ENCODE assay signal across 8 mouse cellular contexts in genomic region chr7:29134230-29134629, GRCm38 (mm10). TPM values are rescaled to one million over a fixed set of nuclear protein-coding genes. Genes with fewer than 3 reads are reported as not detected.
DNase-seq lines count a peak whose midpoint lies in the region; ATAC-seq and TF ChIP-seq lines count a peak whose summit lies in the region.
"Had no signal": no experiment of that assay in that cellular context is flagged by ENCODE, and none has a peak within 500 bp of the region (broad histone marks: within the 10 kb centered on the region; RNA-seq: fewer than 3 reads in every experiment).

No protein-coding gene starts in this region.

- H3K4me1 ChIP-seq in lung, embryonic 16.5 days (replicated peaks; ENCODE audit: control insufficient read depth, insufficient read depth, low read length) = peaks cover 6% of the 10 kb centered on the region; the same call in 1 of the 2 replicates
- peaks cover 21% of the 10 kb centered on the region for H3K4me1 ChIP-seq in forebrain, embryonic 10.5 days
- no peaks in the 10 kb centered on the region for H3K4me1 ChIP-seq in intestine, postnatal 0 days (replicated peaks; ENCODE audit: control insufficient read depth, insufficient read depth, low read length)
- peaks cover 8% of the 10 kb centered on the region; the same call in 1 of the 2 replicates for H3K4me1 ChIP-seq in neural tube, embryonic 13.5 days (replicated peaks)

- WGBS in lung, embryonic 16.5 days = 11% methylated on average over 4 of the region's 4 CpGs
- WGBS in forebrain, embryonic 10.5 days = 2% methylated on average over 4 of the region's 4 CpGs
- 5% methylated on average over 4 of the region's 4 CpGs for WGBS in intestine, postnatal 0 days
- WGBS in neural tube, embryonic 13.5 days = 1% methylated on average over 4 of the region's 4 CpGs

- H3K4me2 ChIP-seq in lung, embryonic 16.5 days (ENCODE audit: low read depth, low read length) = peak overlapping the region; percentile 45
- peak overlapping the region; percentile 44 for H3K4me2 ChIP-seq in intestine, postnatal 0 days (replicated peaks; ENCODE audit: low read depth)
- peak overlapping the region; percentile 46 for H3K4me2 ChIP-seq in neural tube, embryonic 13.5 days

- TF ChIP-seq CTCF in intestine, postnatal 0 days (IDR thresholded peaks at IDR 0.05; ENCODE audit: low read depth) = no peak

- peak overlapping the region; percentile 28 for H3K4me3 ChIP-seq in lung, embryonic 16.5 days (ENCODE audit: low read length)
- peak overlapping the region; percentile 53 for H3K4me3 ChIP-seq in forebrain, embryonic 10.5 days
- no peak overlapping the region for H3K4me3 ChIP-seq in intestine, postnatal 0 days (ENCODE audit: low read depth, low read length)
- peak overlapping the region; percentile 23 for H3K4me3 ChIP-seq in neural tube, embryonic 13.5 days

- H3K9ac ChIP-seq in lung, embryonic 16.5 days (ENCODE audit: low read length) = no peak overlapping the region
- no peak overlapping the region for H3K9ac ChIP-seq in intestine, postnatal 0 days (ENCODE audit: low read depth, low read length)
- peak overlapping the region; percentile 53 for H3K9ac ChIP-seq in neural tube, embryonic 13.5 days

- no peaks in the 10 kb centered on the region for H3K9me3 ChIP-seq in lung, embryonic 16.5 days (ENCODE audit: control insufficient read depth, low read length)
- no peaks in the 10 kb centered on the region for H3K9me3 ChIP-seq in forebrain, embryonic 10.5 days
- no peaks in the 10 kb centered on the region for H3K9me3 ChIP-seq in intestine, postnatal 0 days (ENCODE audit: control insufficient read depth)
- H3K9me3 ChIP-seq in neural tube, embryonic 13.5 days = no peaks in the 10 kb centered on the region

- ATAC-seq in lung, embryonic 16.5 days (ENCODE audit: low read depth) = no peak
- no peak for ATAC-seq in intestine, postnatal 0 days
- ATAC-seq in neural tube, embryonic 13.5 days (ENCODE audit: low read depth) = no peak

- no peaks in the 10 kb centered on the region for H3K27me3 ChIP-seq in lung, embryonic 16.5 days (ENCODE audit: control insufficient read depth, insufficient read depth, low read depth, low read length)
- peaks cover 37% of the 10 kb centered on the region for H3K27me3 ChIP-seq in forebrain, embryonic 10.5 days (ENCODE audit: poor library complexity, severe bottlenecking)
- H3K27me3 ChIP-seq in intestine, postnatal 0 days (replicated peaks; ENCODE audit: control insufficient read depth, insufficient read depth, low read length) = no peaks in the 10 kb centered on the region; the same call in 1 of the 2 replicates
- H3K27me3 ChIP-seq in neural tube, embryonic 13.5 days = peaks cover 26% of the 10 kb centered on the region

- H3K36me3 ChIP-seq in lung, embryonic 16.5 days (ENCODE audit: control insufficient read depth, insufficient read depth, low read length) = no peaks in the 10 kb centered on the region
- H3K36me3 ChIP-seq in forebrain, embryonic 10.5 days (replicated peaks) = no peaks in the 10 kb centered on the region
- H3K36me3 ChIP-seq in intestine, postnatal 0 days (ENCODE audit: control insufficient read depth, insufficient read depth) = no peaks in the 10 kb centered on the region
- no peaks in the 10 kb centered on the region for H3K36me3 ChIP-seq in neural tube, embryonic 13.5 days

- H3K27ac ChIP-seq in lung, embryonic 16.5 days (ENCODE audit: low read length) = no peak overlapping the region
- H3K27ac ChIP-seq in forebrain, embryonic 10.5 days = no peak overlapping the region
- H3K27ac ChIP-seq in intestine, postnatal 0 days (ENCODE audit: low read depth, low read length) = no peak overlapping the region
- H3K27ac ChIP-seq in neural tube, embryonic 13.5 days (replicated peaks) = no peak overlapping the region

- no peak for DNase-seq in lung, adult 18-20 months
- no peak for DNase-seq in forebrain, embryonic 10.5 days (ENCODE audit: extremely low spot score, low spot score)
- no peak for DNase-seq in left cerebral cortex, adult 18-20 months (ENCODE audit: low spot score in 2 of 2)
- no peak for DNase-seq in cerebellum, postnatal 4 days (ENCODE audit: low spot score in 2 of 2)
- DNase-seq: cerebellum, adult 9-10 months had no signal

RNA-seq across cellular contexts. Expression of gene Rasgrp4, which starts 0.4 kb away (rescaled TPM):
- polyA plus RNA-seq in lung, embryonic 16.5 days (2015; fragmentation: Nextera tagmentation; extraction: Ambion mirVana) = 1.4 and 2.3 TPM in 2 replicates
- polyA plus RNA-seq in forebrain, embryonic 10.5 days (2016; fragmentation: Nextera tagmentation; extraction: Ambion mirVana) = 0.58 and 0.88 TPM in 2 replicates
- 0.21 and 0.29 TPM in 2 replicates for polyA plus RNA-seq in intestine, postnatal 0 days (2015; fragmentation: Nextera tagmentation; extraction: Ambion mirVana)
- 0.52 and 0.68 TPM in 2 replicates for polyA plus RNA-seq in neural tube, embryonic 13.5 days (2015; fragmentation: Nextera tagmentation; extraction: Ambion mirVana)
- total RNA-seq in left cerebral cortex, adult 18-20 months (2021) = 1 to 10 TPM; 1.4 TPM

RNA-seq across cellular contexts. Expression of gene Ryr1, which starts 9.3 kb away (rescaled TPM):
- 0.44 and 0.58 TPM in 2 replicates for polyA plus RNA-seq in lung, embryonic 16.5 days (2015; fragmentation: Nextera tagmentation; extraction: Ambion mirVana)
- polyA plus RNA-seq in forebrain, embryonic 10.5 days (2016; fragmentation: Nextera tagmentation; extraction: Ambion mirVana) = 1.0 and 1.2 TPM in 2 replicates
- 0.43 and 0.63 TPM in 2 replicates for polyA plus RNA-seq in intestine, postnatal 0 days (2015; fragmentation: Nextera tagmentation; extraction: Ambion mirVana)
- polyA plus RNA-seq in neural tube, embryonic 13.5 days (2015; fragmentation: Nextera tagmentation; extraction: Ambion mirVana) = 5.4 and 6.3 TPM in 2 replicates
- 1 to 10 TPM; 6.5 to 8.9 TPM for total RNA-seq in left cerebral cortex, adult 18-20 months (2021)

RNA-seq across cellular contexts. Expression of gene Fam98c, which starts 21.8 kb away (rescaled TPM):
- 17.6 and 21.0 TPM in 2 replicates for polyA plus RNA-seq in lung, embryonic 16.5 days (2015; fragmentation: Nextera tagmentation; extraction: Ambion mirVana)
- polyA plus RNA-seq in forebrain, embryonic 10.5 days (2016; fragmentation: Nextera tagmentation; extraction: Ambion mirVana) = 11.5 and 11.7 TPM in 2 replicates
- polyA plus RNA-seq in intestine, postnatal 0 days (2015; fragmentation: Nextera tagmentation; extraction: Ambion mirVana) = 75.9 and 83.4 TPM in 2 replicates
- 29.4 and 39.3 TPM in 2 replicates for polyA plus RNA-seq in neural tube, embryonic 13.5 days (2015; fragmentation: Nextera tagmentation; extraction: Ambion mirVana)
- total RNA-seq in left cerebral cortex, adult 18-20 months (2021) = 10 to 100 TPM; 33.8 to 40.2 TPM

RNA-seq across cellular contexts. Expression of gene Ggn, which starts 35.8 kb away (rescaled TPM):
- 0.67 and 1.5 TPM in 2 replicates for polyA plus RNA-seq in lung, embryonic 16.5 days (2015; fragmentation: Nextera tagmentation; extraction: Ambion mirVana)
- polyA plus RNA-seq in forebrain, embryonic 10.5 days (2016; fragmentation: Nextera tagmentation; extraction: Ambion mirVana) = 0.69 and 1.1 TPM in 2 replicates
- polyA plus RNA-seq in intestine, postnatal 0 days (2015; fragmentation: Nextera tagmentation; extraction: Ambion mirVana) = 0.27 and 0.34 TPM in 2 replicates
- 0.67 and 0.73 TPM in 2 replicates for polyA plus RNA-seq in neural tube, embryonic 13.5 days (2015; fragmentation: Nextera tagmentation; extraction: Ambion mirVana)
- total RNA-seq in left cerebral cortex, adult 18-20 months (2021) = 1 to 10 TPM; 1.6 to 1.9 TPM

RNA-seq across cellular contexts. Expression of gene Spred3, which starts 36.0 kb away (rescaled TPM):
- 1.2 and 2.0 TPM in 2 replicates for polyA plus RNA-seq in lung, embryonic 16.5 days (2015; fragmentation: Nextera tagmentation; extraction: Ambion mirVana)
- 4.4 and 5.4 TPM in 2 replicates for polyA plus RNA-seq in forebrain, embryonic 10.5 days (2016; fragmentation: Nextera tagmentation; extraction: Ambion mirVana)
- 0.52 and 0.93 TPM in 2 replicates for polyA plus RNA-seq in intestine, postnatal 0 days (2015; fragmentation: Nextera tagmentation; extraction: Ambion mirVana)
- 9.4 and 9.7 TPM in 2 replicates for polyA plus RNA-seq in neural tube, embryonic 13.5 days (2015; fragmentation: Nextera tagmentation; extraction: Ambion mirVana)
- 10 to 100 TPM; 50.2 to 53.6 TPM for total RNA-seq in left cerebral cortex, adult 18-20 months (2021)
